Mouse (Mus musculus) forebrain, embryonic 11.5 days (tissue): ENCODE measurements around the gene Mpdz. TPM values are rescaled to one million over a fixed set of nuclear protein-coding genes. Genes with fewer than 3 reads are reported as not detected.
A peak's percentile ranks its signal among the peaks of the same experiment; 100 is the strongest.

ENCODE experiments used
- ATAC-seq: fragments of 200-750 bp; cut with Nextera tagmentation; replicated peaks from 2 replicates; pipeline ENCODE4 v1.8.0; 2017; ENCODE audit warnings: moderate TSS enrichment; ENCODE audit not compliant: low FRiP score
- DNase-seq: peaks from one replicate; pipeline ENCODE4 v3.0.0-alpha.2; 2017; ENCODE audit warnings: low spot score
- H3K27ac ChIP-seq: fragments of 300-500 bp; sonication (generic); 2 replicates; pipeline ENCODE4 v1.5.1; 2014; ENCODE audit warnings: low read depth, low read length
- H3K27me3 ChIP-seq: fragments of 300-500 bp; sonication (generic); 2 replicates; pipeline ENCODE4 v1.6.1; 2014; ENCODE audit warnings: mild to moderate bottlenecking, low read length, mixed read lengths; ENCODE audit not compliant: control insufficient read depth, insufficient read depth
- H3K36me3 ChIP-seq: fragments of 300-500 bp; sonication (generic); 2 replicates; pipeline ENCODE4 v1.6.1; 2014; ENCODE audit warnings: mild to moderate bottlenecking, low read length, moderate library complexity, mixed read lengths; ENCODE audit not compliant: control insufficient read depth, insufficient read depth
- H3K4me1 ChIP-seq: fragments of 300-500 bp; sonication (generic); replicated peaks from 2 replicates; pipeline ENCODE4 v1.6.1; 2014; ENCODE audit warnings: low read length, mixed read lengths; ENCODE audit not compliant: control insufficient read depth, insufficient read depth
- H3K4me2 ChIP-seq: fragments of 300-500 bp; sonication (generic); 2 replicates; pipeline ENCODE4 v1.6.1; 2014; ENCODE audit warnings: low read depth, mild to moderate bottlenecking, low read length, moderate library complexity, mixed read lengths; ENCODE audit not compliant: severe bottlenecking
- H3K4me3 ChIP-seq: fragments of 300-500 bp; sonication (generic); 2 replicates; pipeline ENCODE4 v1.5.1; 2014; ENCODE audit warnings: low read depth, low read length
- H3K9ac ChIP-seq: fragments of 300-500 bp; sonication (generic); 2 replicates; pipeline ENCODE4 v1.6.1; 2014; ENCODE audit warnings: low read length
- H3K9me3 ChIP-seq: fragments of 300-500 bp; sonication (generic); 2 replicates; pipeline ENCODE4 v1.6.1; 2016; ENCODE audit warnings: low read length, mixed read lengths; ENCODE audit not compliant: control insufficient read depth
- WGBS: fragments of 180-500 bp; shearing (Covaris S2); extraction: QIAGEN DNeasy Blood & Tissue Kit; methylation state at CpG from one replicate; pipeline ENCODE4 v1.1.7; 2014; 5-methylcytosine and 5-hydroxymethylcytosine counted together
- polyA plus RNA-seq: library from polyadenylated mRNA; unstranded; fragments of >200 nt; fragmentation: Nextera tagmentation; extraction: Ambion mirVana; gene quantifications from 2 replicates; pipeline ENCODE4 v1.2.1, GENCODE M21; 2014

Gene Mpdz
- polyA plus RNA-seq, 1 experiment from 2014 or later = 62.3 TPM

DNA sequence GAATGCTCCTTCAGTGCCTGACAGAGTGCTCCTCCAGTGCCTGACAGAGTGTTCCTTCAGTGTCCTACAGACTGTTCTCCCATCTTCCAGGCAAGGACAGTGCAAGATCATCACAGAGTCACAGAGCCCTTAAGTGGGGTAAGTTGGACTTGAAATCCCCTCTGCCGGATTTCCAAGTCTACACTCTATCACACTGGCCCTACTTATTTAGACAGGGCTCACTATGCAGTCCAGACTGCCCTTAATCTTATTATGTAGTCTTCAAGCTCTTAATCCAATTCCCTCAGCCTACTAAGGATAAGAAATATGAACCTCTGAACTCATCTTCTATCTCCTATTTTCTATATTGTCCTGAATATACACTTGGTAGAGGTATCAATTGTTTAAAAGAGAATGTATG lies 19.1 kb downstream of the Mpdz start:
- no peaks in the 10 kb centered on the region for H3K27me3 ChIP-seq
- H3K4me3 ChIP-seq = no peak overlapping the region
- no peak overlapping the region for H3K27ac ChIP-seq
- ATAC-seq = no peak
- WGBS = 62% methylated on average over 1 of the region's 1 CpGs
- DNase-seq = no peak
- H3K4me2 ChIP-seq = no peak overlapping the region
- no peaks in the 10 kb centered on the region for H3K4me1 ChIP-seq
- no peaks in the 10 kb centered on the region for H3K9me3 ChIP-seq
- no peaks in the 10 kb centered on the region for H3K36me3 ChIP-seq
- no peak overlapping the region for H3K9ac ChIP-seq

DNA sequence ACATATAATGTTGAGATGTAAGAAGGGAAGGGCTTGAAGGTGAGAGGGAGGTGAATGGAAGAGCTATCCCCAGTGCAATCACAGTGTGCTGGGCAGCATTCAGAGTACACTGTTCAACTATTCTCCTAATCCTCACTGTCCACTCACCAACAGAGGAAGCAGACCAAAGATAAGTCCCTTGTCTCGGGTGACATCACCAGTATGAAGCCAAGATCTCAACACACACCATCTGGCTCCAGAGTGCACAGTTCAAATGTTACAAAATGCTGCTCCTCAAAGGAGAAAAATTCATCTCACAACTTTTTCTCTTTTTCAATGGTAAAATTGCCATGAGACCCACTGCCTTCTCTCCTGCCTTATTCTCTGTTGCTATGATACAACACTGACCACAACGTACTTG lies 21.0 kb downstream of the Mpdz start:
- H3K4me2 ChIP-seq = no peak overlapping the region
- 91% methylated on average over 2 of the region's 2 CpGs for WGBS
- no peak overlapping the region for H3K4me3 ChIP-seq
- no peaks in the 10 kb centered on the region for H3K9me3 ChIP-seq
- H3K9ac ChIP-seq = no peak overlapping the region
- no peak for ATAC-seq
- H3K4me1 ChIP-seq = no peaks in the 10 kb centered on the region
- H3K27me3 ChIP-seq = no peaks in the 10 kb centered on the region
- DNase-seq = no peak
- no peak overlapping the region for H3K27ac ChIP-seq
- no peaks in the 10 kb centered on the region for H3K36me3 ChIP-seq

DNA sequence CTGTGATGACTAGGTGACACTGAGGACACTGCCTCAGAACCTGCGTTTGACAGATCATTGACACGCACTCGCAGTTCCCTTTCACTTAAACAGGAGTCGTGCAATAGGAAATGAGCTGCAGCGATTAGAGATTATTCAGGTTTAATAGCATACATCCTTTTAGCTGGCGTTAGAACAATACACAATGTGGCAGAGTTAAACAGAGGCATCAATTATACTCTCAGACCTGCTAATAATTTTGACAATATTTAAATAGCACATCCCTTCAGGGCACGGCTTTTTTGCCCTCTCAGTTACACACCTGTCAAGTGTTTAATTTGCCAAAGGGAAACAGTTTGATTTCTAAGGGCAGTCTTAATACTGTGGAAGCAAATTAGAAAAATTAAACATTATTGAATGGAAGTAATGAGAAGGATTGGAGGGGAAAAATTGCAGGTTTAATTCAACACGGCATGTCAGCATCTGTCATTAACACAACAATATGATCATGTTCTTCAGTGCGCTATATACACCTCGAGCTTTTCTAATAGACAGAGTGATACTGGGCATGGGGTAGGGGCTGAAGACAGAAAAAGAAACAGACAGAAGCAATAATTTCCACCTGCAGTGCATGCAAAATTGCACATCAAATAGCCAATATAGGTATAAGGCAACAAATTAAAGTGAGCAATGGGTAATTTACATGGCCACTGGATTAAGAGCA lies 27.1 kb downstream of the Mpdz start:
- Histone ChIP-seq H3K9ac (no peak overlapping the region), H3K27me3 (no peaks in the 10 kb centered on the region), H3K4me2 (no peak overlapping the region), H3K9me3 (no peaks in the 10 kb centered on the region), H3K4me3 (no peak overlapping the region), H3K36me3 (no peaks in the 10 kb centered on the region), H3K4me1 (no peaks in the 10 kb centered on the region), H3K27ac (no peak overlapping the region)
- ATAC-seq (peak; percentile 72), DNase-seq (no peak)
- WGBS = 58% methylated on average over 10 of the region's 10 CpGs

GRCm38 (mm10) chr4:81414684-81415323 lies 27.8 kb downstream of the Mpdz start:
- peak; percentile 56 for ATAC-seq
- no peak for DNase-seq
- no peak overlapping the region for H3K4me2 ChIP-seq
- H3K36me3 ChIP-seq = no peaks in the 10 kb centered on the region
- H3K9ac ChIP-seq = no peak overlapping the region
- H3K27me3 ChIP-seq = no peaks in the 10 kb centered on the region
- no peak overlapping the region for H3K27ac ChIP-seq
- WGBS = 77% methylated on average over 8 of the region's 8 CpGs
- no peaks in the 10 kb centered on the region for H3K9me3 ChIP-seq
- no peaks in the 10 kb centered on the region for H3K4me1 ChIP-seq
- H3K4me3 ChIP-seq = no peak overlapping the region

GRCm38 (mm10) chr4:81396883-81397282 lies 45.7 kb downstream of the Mpdz start:
- WGBS = 93% methylated on average over 6 of the region's 6 CpGs
- DNase-seq = no peak
- ATAC-seq = no peak
- Histone ChIP-seq H3K27me3 (no peaks in the 10 kb centered on the region), H3K4me1 (no peaks in the 10 kb centered on the region), H3K9ac (no peak overlapping the region), H3K27ac (no peak overlapping the region), H3K4me3 (no peak overlapping the region), H3K9me3 (no peaks in the 10 kb centered on the region), H3K36me3 (no peaks in the 10 kb centered on the region), H3K4me2 (no peak overlapping the region)

- Histone ChIP-seq H3K4me2 (no peak overlapping the region), H3K36me3 (no peaks in the 10 kb centered on the region), H3K27ac (no peak overlapping the region), H3K27me3 (no peaks in the 10 kb centered on the region), H3K9ac (no peak overlapping the region), H3K9me3 (no peaks in the 10 kb centered on the region), H3K4me3 (no peak overlapping the region), H3K4me1 (peaks cover 7% of the 10 kb centered on the region; the same call in 1 of the 2 replicates)
- 88% methylated on average over 3 of the region's 3 CpGs for WGBS
- no peak for ATAC-seq
- DNase-seq = no peak
These were observed 49.7 kb downstream of the Mpdz start for GRCm38 (mm10) chr4:81392869-81393268.

GRCm38 (mm10) chr4:81389263-81389662 lies 53.4 kb downstream of the Mpdz start:
- H3K27ac ChIP-seq = no peak overlapping the region
- H3K27me3 ChIP-seq = no peaks in the 10 kb centered on the region
- H3K9me3 ChIP-seq = no peaks in the 10 kb centered on the region
- H3K36me3 ChIP-seq = no peaks in the 10 kb centered on the region
- no peak overlapping the region for H3K4me2 ChIP-seq
- H3K4me3 ChIP-seq = no peak overlapping the region
- H3K9ac ChIP-seq = no peak overlapping the region
- DNase-seq (no peak), ATAC-seq (peak; percentile 63)
- H3K4me1 ChIP-seq = peaks cover 7% of the 10 kb centered on the region; the same call in 1 of the 2 replicates

- H3K4me2 ChIP-seq = no peak overlapping the region
- no peak overlapping the region for H3K4me3 ChIP-seq
- no peak for ATAC-seq
- no peaks in the 10 kb centered on the region for H3K36me3 ChIP-seq
- H3K9ac ChIP-seq = no peak overlapping the region
- H3K27ac ChIP-seq = no peak overlapping the region
- H3K9me3 ChIP-seq = no peaks in the 10 kb centered on the region
- 82% methylated on average over 2 of the region's 2 CpGs for WGBS
- no peak for DNase-seq
- no peaks in the 10 kb centered on the region for H3K27me3 ChIP-seq
- H3K4me1 ChIP-seq = peaks cover 7% of the 10 kb centered on the region; the same call in 1 of the 2 replicates
These were observed 55.0 kb downstream of the Mpdz start for GRCm38 (mm10) chr4:81387644-81388043.

DNA sequence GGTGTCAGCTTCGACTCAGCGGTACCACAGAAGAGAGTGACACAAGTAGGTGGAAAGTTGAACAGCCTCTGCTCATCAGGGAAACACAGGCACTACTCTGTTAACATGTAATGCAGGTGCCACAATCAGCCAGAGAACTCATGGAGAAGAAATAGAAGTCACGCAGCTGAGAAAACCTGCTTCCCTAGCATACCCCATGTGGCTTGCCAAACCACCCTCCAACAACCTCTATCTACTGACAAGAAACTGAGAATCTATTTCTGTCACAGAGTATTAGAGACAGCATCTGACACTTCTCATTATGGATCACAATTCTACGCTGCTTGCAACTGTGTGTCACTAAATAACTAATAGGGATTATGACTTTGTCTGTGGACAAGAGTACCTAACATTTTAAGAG lies 70.3 kb downstream of the Mpdz start:
- no peak for ATAC-seq
- Histone ChIP-seq H3K4me2 (no peak overlapping the region), H3K4me1 (no peaks in the 10 kb centered on the region), H3K9me3 (no peaks in the 10 kb centered on the region), H3K9ac (no peak overlapping the region), H3K36me3 (no peaks in the 10 kb centered on the region), H3K4me3 (no peak overlapping the region), H3K27me3 (no peaks in the 10 kb centered on the region), H3K27ac (no peak overlapping the region)
- DNase-seq = no peak
- 99% methylated on average over 4 of the region's 4 CpGs for WGBS
